Mouse (Mus musculus) bone marrow, adult 2 months (tissue): ENCODE results near the gene Bhlha9. TPM values are rescaled to one million over a fixed set of nuclear protein-coding genes. Genes with fewer than 3 reads are reported as not detected.

Source experiments
- H3K27ac ChIP-seq: fragments of 200-500 bp; 2 replicates; pipeline ENCODE4 v1.5.1; 2012; ENCODE audit warnings: low read depth, mild to moderate bottlenecking, control low read depth, inconsistent platforms, low read length; ENCODE audit not compliant: control insufficient read depth, poor library complexity, insufficient read depth
- H3K4me1 ChIP-seq: fragments of 200-500 bp; 2 replicates; pipeline ENCODE4 v1.6.1; 2011; ENCODE audit warnings: low read length; ENCODE audit not compliant: control insufficient read depth, insufficient read depth
- H3K4me3 ChIP-seq: fragments of 200-500 bp; replicated peaks from 2 replicates; pipeline ENCODE3; 2011; ENCODE audit warnings: mild to moderate bottlenecking, low read depth, low read length, control low read depth; ENCODE audit not compliant: control insufficient read depth
- CTCF ChIP-seq: fragments of 200-500 bp; IDR thresholded peaks from 2 replicates; pipeline ENCODE4 v1.5.1; 2011; ENCODE audit warnings: low read length, control low read depth; ENCODE audit not compliant: control insufficient read depth, insufficient read depth
- POLR2A ChIP-seq: fragments of 200-500 bp; IDR thresholded peaks from 2 replicates; pipeline ENCODE4 v1.6.1; 2011; ENCODE audit warnings: low read depth, mild to moderate bottlenecking, control low read depth, low read length, borderline replicate concordance; ENCODE audit not compliant: control insufficient read depth
- WGBS: fragments of 180-500 bp; shearing (Covaris S2); methylation state at CpG from one replicate; pipeline ENCODE4 v1.1.7; 2018; 5-methylcytosine and 5-hydroxymethylcytosine counted together
- polyA plus RNA-seq: library from polyadenylated mRNA; stranded (reverse); fragments of >200 nt; gene quantifications from 2 replicates; pipeline ENCODE4 v1.2.4, GENCODE M21; 2011; ENCODE audit warnings: low replicate concordance; ENCODE audit not compliant: missing spikeins, insufficient read depth, insufficient read length

Bhlha9 gene
- not detected in 2 replicates for polyA plus RNA-seq

DNA sequence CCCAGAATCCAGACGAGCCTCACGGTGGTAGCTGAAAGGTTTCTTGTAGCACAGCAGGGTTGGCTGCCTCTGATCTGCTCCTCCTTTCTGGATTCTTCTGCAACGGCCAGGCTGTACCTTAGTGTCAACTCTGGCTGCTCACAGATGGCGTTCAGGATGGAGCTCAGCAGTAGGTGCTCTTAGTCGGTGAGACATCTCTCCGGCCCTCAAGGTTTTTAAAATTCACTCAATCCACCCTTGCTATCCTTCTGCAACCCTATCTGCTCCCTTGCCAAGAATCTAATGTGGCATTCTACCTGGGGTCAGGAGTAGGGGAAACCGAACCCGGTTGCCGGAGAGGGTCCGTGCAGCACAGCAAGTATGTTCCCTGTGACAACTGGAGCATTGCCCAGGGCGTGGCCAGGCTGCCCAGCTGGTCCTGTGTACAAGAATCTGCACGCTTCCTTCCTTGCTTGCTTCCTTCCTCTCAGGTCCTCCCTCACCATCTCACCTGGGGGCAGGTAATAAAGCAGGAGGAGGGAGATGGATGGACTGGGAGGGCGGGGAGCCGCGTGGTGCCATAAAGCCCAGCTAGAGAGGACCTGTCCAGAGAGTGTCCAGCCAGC is at the start of gene Bhlha9:
Gene Bhlha9, plus strand, starts transcription at position 600 of the 605 bp plus-strand sequence.
- no peak for TF ChIP-seq POLR2A
- TF ChIP-seq CTCF: no peak
- WGBS: 67% methylated on average over 15 of the region's 15 CpGs

DNA sequence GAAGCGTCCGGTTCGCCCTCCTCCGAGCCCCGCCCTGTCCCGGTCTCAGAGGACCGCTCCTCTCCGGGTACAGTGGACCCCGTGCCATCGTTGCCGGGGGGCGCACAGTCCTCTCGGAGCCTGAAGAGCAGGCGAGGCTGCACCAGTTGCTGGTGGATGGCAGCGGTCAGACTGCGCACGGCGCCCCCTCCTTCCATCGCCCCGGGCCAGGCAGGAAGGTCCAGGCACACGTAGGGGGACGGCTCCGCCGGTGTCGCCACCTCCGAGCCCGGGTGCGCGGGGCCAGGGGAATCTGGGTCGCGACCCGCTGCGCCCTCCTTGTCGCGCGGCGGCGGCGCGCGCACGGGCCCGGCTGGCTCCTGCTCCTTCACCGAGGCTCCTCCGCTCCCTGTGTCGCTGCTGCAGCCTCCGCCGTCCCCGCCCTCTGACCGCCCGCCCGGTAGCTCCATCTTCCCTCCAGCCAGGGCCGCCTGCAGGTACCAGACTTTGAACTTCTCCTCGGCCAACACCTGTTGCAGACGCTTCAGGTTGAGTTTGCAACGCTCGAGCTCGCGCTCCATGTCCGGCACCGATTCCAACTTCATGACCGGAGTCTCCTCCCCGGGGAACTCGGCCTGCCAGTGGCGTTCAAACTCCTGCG is 49.6 kb upstream of the Bhlha9 start:
- Histone ChIP-seq H3K4me3 (peak overlapping the region; percentile 57), H3K27ac (0 out of 2 replicates have a peak overlapping the region, but pooled peaks have one; percentile 8), H3K4me1 (no peaks in the 10 kb centered on the region)
- under 1% methylated on average over 66 of the region's 66 CpGs for WGBS
- TF ChIP-seq CTCF (no peak), POLR2A (no peak)

More for the DNA sequence above, at the start of gene Bhlha9:
- H3K27ac ChIP-seq: no peak within 1 kb of the TSS
- no peak within 1 kb of the TSS for H3K4me3 ChIP-seq
- H3K4me1 ChIP-seq: no peaks in the 10 kb centered on the region

DNA sequence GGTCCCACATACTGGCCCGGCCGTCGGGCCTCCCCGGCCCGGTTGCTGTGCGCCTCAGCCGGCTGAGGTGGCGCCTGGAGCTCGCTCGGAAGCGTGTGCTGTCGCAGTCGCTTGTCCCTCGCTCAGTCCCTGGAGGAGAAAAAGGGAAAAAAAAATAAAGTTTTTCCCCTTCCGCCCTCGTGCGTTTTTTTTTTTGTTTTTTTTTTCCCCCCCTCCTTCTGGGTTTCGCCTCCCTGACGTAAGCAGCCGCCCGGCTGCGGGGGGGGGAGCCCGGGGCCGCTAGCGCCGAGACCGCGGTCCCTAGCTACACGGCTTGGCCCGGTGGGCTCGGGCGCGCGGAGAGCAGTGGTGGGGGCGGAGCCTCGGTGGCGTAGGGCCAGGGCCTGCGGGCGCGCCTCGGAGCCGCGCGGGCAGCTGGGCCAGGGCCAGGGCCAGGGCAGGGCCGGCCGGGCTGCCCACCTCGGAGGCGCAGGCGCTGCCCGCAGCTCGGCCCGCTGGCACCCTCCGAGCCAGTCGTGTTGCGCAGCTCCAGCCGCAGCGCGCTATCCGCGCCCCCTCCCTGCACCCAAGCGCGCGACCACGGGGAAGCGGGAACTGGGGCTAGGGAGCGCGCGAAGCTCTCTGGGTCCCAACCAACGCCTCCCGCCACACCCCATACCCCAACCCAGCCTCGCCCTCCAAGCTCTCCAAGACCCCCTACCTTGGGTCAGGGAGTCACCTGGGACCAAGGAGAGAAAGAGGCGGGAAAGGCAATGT is 48.9 kb upstream of the Bhlha9 start:
- TF ChIP-seq POLR2A: no peak
- no peak for TF ChIP-seq CTCF
- H3K27ac ChIP-seq: peak overlapping the region; percentile 14; the same call in 1 of the 2 replicates
- WGBS: 2% methylated on average over 72 of the region's 72 CpGs
- no peaks in the 10 kb centered on the region for H3K4me1 ChIP-seq
- H3K4me3 ChIP-seq: peak overlapping the region; percentile 57

DNA sequence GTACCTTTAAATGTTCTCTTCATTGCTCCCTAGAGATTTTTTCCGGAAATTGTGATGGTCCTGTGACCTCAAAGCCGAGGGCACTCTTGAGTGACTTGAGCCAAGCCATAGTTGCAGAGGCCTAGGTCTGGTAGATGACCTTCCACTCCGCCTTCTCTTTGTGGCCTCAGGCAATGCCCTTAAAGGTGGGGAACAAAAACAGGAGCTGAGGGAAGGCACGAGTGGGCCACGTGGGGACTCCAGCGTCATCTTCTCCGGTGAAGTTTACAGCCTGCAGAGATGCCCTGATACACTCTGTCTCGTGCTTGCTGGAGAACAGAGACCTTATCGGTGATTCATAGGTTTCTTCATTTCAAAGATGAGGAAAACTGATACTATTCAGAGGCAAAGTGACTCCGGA is 48.2 kb upstream of the Bhlha9 start:
- Histone ChIP-seq H3K27ac (no peak overlapping the region), H3K4me1 (no peaks in the 10 kb centered on the region), H3K4me3 (no peak overlapping the region)
- 80% methylated on average over 10 of the region's 10 CpGs for WGBS
- TF ChIP-seq POLR2A: no peak
- TF ChIP-seq CTCF: no peak

DNA sequence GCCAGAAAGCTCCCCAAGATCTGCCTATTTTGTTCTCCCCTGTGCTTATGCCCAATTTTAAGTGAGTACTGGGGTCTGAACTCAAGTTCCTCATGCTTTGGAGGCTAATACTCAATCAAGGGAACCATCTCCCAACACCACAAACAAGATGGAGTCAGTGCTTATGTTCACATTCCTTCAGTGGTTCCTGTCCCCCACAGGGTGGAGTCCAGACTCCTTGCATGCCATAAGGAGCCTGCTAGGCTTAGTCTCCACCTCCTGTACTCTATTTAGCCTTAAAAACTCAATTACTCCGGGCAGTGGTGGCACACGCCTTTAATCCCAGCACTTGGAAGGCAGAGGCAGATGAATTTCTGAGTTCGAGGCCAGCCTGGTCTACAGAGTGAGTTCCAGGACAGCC is 47.4 kb upstream of the Bhlha9 start:
- H3K27ac ChIP-seq: no peak overlapping the region
- H3K4me3 ChIP-seq: no peak overlapping the region
- WGBS: 73% methylated on average over 3 of the region's 3 CpGs
- H3K4me1 ChIP-seq: no peaks in the 10 kb centered on the region
- no peak for TF ChIP-seq CTCF
- no peak for TF ChIP-seq POLR2A

DNA sequence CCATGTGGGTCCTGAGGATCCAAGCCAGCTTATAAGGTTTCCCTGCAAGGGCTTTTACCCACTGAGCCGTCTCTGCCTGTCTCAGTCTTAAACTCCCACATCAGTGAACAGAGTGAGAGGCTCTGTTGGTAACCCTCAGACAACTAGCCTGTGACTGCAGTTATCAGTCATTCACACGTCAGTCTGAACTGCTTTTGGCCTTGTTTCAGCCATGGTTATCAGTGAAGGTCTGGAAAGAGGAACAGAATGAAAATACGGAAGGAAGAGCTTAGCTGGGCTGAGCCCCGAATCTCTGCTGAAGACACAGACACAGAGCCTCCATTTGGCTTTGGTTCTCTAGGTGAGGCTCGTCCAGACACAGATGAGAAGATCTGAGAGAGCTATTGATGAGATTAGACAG is 43.7 kb upstream of the Bhlha9 start:
- TF ChIP-seq CTCF: no peak
- TF ChIP-seq POLR2A: no peak
- WGBS: 4% methylated on average over 5 of the region's 5 CpGs
- no peak overlapping the region for H3K4me3 ChIP-seq
- H3K4me1 ChIP-seq: no peaks in the 10 kb centered on the region
- H3K27ac ChIP-seq: no peak overlapping the region

DNA sequence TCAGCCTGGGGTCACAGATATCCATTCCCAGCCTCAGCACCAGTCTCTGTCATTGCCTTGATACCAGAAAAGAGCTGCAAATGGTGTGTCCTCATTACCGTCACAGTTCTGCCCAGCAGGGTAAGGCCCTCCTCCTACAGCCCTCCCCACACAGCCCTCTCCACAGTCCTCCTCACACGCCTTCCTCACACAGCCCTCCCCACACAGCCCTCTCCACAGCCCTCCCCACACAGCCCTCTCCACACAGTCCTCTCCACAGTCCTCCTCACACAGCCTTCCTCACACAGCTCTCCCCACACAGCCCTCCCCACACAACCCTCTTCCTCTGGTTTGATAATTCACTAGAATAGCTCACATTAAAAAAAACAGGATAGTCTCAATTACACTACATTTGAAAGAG is 42.2 kb upstream of the Bhlha9 start:
- WGBS: 46% methylated on average over 2 of the region's 2 CpGs
- H3K4me1 ChIP-seq: no peaks in the 10 kb centered on the region
- TF ChIP-seq CTCF: no peak
- TF ChIP-seq POLR2A: no peak
- H3K27ac ChIP-seq: no peak overlapping the region
- H3K4me3 ChIP-seq: no peak overlapping the region

DNA sequence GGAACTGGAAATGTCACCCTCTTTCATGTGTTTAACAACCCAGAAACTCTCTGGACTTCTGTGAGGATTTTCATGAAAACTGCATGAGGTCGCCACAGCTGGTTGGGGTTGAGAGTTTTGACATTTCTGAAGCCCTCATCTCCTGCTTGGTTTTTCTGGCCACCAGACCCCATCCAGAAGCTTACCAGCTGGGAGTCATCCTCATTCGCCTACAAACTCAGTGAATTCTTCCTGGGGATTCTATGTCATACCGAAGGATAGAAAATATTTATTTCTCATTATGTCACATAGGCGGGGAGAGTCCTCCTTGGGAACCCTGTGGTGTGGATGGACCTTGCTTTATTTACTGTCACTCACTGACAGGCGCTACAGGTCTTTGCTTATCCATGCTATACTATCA is 41.8 kb upstream of the Bhlha9 start:
- H3K4me1 ChIP-seq: no peaks in the 10 kb centered on the region
- 77% methylated on average over 5 of the region's 5 CpGs for WGBS
- no peak for TF ChIP-seq CTCF
- TF ChIP-seq POLR2A: no peak
- H3K27ac ChIP-seq: no peak overlapping the region
- no peak overlapping the region for H3K4me3 ChIP-seq

DNA sequence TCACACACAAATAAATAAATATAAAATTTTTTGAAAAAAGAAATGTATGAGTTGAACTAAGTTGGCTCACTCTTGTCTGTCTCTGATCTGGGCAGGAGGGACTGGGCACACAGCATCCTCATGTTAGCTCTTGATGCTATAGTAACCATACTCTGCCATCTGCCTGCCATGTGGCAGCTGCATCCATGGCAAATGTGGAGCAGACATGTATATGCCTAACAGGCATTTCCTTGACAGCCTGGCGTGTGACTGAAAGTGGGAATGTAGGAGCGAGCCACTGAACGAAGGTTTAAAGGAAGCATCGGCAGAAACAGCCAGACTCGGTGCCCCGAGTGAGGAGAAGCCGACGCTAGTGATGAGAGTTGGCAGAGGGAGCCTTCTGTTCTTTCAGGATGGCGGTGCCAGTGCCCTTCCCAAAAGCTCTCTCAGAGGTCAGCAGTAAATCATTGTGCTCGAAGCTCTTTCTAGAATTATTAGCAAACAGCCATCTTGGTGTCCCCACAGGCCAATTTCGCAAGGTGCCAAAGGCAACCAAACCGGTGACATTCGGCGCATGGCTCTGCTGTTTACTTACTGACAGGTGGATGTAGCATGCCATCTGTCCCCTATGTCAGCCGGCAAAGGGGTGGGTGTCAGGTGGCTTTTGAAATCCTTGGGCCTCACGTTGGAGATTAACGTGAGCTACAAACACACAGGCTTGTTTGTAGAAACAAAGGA is 32.8 kb upstream of the Bhlha9 start:
- no peaks in the 10 kb centered on the region; the same call in 1 of the 2 replicates for H3K4me1 ChIP-seq
- 79% methylated on average over 17 of the region's 17 CpGs for WGBS
- no peak overlapping the region for H3K4me3 ChIP-seq
- no peak overlapping the region for H3K27ac ChIP-seq
- TF ChIP-seq POLR2A: no peak
- TF ChIP-seq CTCF: no peak
